Mouse (Mus musculus) stomach, embryonic 14.5 days (tissue): ENCODE measurements around the gene Churc1. TPM values are rescaled to one million over a fixed set of nuclear protein-coding genes. Genes with fewer than 3 reads are reported as not detected.

Source experiments
- ATAC-seq: fragments of 200-750 bp; cut with Nextera tagmentation; 2 replicates; pipeline ENCODE4 v1.8.0; 2017; ENCODE audit warnings: low read depth, moderate TSS enrichment; ENCODE audit not compliant: insufficient number of reproducible peaks, insufficient read depth, low FRiP score
- H3K27ac ChIP-seq: fragments of 300-500 bp; sonication (generic); 2 replicates; pipeline ENCODE4 v1.5.1; 2014; ENCODE audit warnings: mild to moderate bottlenecking, low read length, moderate library complexity, mixed read lengths
- H3K27me3 ChIP-seq: fragments of 300-500 bp; sonication (generic); 2 replicates; pipeline ENCODE4 v1.6.1; 2014; ENCODE audit warnings: low read length, control low read depth, mixed read lengths; ENCODE audit not compliant: control insufficient read depth, insufficient read depth
- H3K36me3 ChIP-seq: fragments of 300-500 bp; sonication (generic); 2 replicates; pipeline ENCODE4 v1.6.1; 2014; ENCODE audit warnings: mild to moderate bottlenecking, control low read depth, low read length, moderate library complexity, mixed read lengths; ENCODE audit not compliant: control insufficient read depth, insufficient read depth
- H3K4me1 ChIP-seq: fragments of 300-500 bp; sonication (generic); 2 replicates; pipeline ENCODE4 v1.6.1; 2014; ENCODE audit warnings: low read length, control low read depth, mixed read lengths; ENCODE audit not compliant: control insufficient read depth, insufficient read depth
- H3K4me2 ChIP-seq: fragments of 300-500 bp; sonication (generic); replicated peaks from 2 replicates; pipeline ENCODE4 v1.6.1; 2014; ENCODE audit warnings: low read depth, low read length, control low read depth
- H3K4me3 ChIP-seq: fragments of 300-500 bp; sonication (generic); 2 replicates; pipeline ENCODE4 v1.5.1; 2014; ENCODE audit warnings: low read depth, low read length, control low read depth
- H3K9ac ChIP-seq: fragments of 300-500 bp; sonication (generic); replicated peaks from 2 replicates; pipeline ENCODE4 v1.6.1; 2014; ENCODE audit warnings: low read depth, mild to moderate bottlenecking, control low read depth, low read length, moderate library complexity, mixed read lengths
- H3K9me3 ChIP-seq: fragments of 300-500 bp; sonication (generic); 2 replicates; pipeline ENCODE4 v1.6.1; 2016; ENCODE audit warnings: low read depth, low read length, control low read depth; ENCODE audit not compliant: control insufficient read depth
- WGBS: fragments of 180-500 bp; shearing (Covaris S2); extraction: QIAGEN DNeasy Blood & Tissue Kit; methylation state at CpG from one replicate; pipeline ENCODE4 v1.1.7; 2014; 5-methylcytosine and 5-hydroxymethylcytosine counted together
- polyA plus RNA-seq: library from polyadenylated mRNA; unstranded; fragments of >200 nt; fragmentation: Nextera tagmentation; extraction: Ambion mirVana; gene quantifications from 2 replicates; pipeline ENCODE4 v1.2.1, GENCODE M21; 2014

Churc1 gene
- polyA plus RNA-seq, 1 experiment from 2014 or later, result 165 TPM

DNA sequence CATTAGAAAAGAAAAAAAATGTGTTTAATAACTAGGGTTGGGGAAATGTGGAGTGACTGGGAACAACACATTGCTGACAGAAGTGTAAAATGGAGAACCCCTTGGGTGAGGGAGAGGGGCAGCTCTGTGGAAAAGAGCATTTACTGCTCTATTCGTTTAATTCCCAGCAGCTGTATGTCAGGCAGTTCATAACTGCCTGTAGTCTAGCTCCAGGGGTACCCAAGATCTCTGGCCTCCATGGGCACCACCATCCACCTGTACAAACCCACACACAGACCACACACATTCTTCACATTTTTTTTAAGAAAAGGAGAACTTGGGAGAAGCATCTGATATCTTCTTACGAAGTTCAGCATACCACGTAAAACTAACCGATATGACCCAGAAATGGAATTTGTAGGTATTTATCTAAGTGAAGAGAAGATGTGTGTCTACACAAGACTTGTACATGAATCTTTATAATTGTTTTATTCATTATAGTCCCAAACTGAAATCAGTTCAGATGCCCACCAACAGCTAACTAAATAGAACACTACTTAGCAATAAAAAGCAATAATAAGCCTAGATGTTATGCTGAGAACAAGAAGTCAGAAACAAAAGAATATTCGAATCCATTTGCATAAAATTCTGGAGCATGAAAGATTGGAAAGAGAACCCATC is 5.6 kb downstream of the Churc1 start:
- Histone ChIP-seq H3K4me1 (peaks cover 4% of the 10 kb centered on the region), H3K27me3 (no peaks in the 10 kb centered on the region), H3K9ac (no peak overlapping the region), H3K36me3 (no peaks in the 10 kb centered on the region), H3K27ac (no peak overlapping the region), H3K4me3 (no peak overlapping the region), H3K4me2 (no peak overlapping the region), H3K9me3 (no peaks in the 10 kb centered on the region)
- ATAC-seq, result no peak
- 87% methylated on average over 5 of the region's 5 CpGs for WGBS

GRCm38 (mm10) chr12:76771540-76771939 is 6.2 kb downstream of the Churc1 start:
- no peak overlapping the region for H3K4me2 ChIP-seq
- H3K4me1 ChIP-seq, result no peaks in the 10 kb centered on the region; the same call in 1 of the 2 replicates
- H3K4me3 ChIP-seq, result no peak overlapping the region
- H3K9me3 ChIP-seq, result no peaks in the 10 kb centered on the region
- 85% methylated on average over 5 of the region's 5 CpGs for WGBS
- no peaks in the 10 kb centered on the region for H3K27me3 ChIP-seq
- H3K27ac ChIP-seq, result no peak overlapping the region
- ATAC-seq, result no peak
- H3K36me3 ChIP-seq, result no peaks in the 10 kb centered on the region
- no peak overlapping the region for H3K9ac ChIP-seq

DNA sequence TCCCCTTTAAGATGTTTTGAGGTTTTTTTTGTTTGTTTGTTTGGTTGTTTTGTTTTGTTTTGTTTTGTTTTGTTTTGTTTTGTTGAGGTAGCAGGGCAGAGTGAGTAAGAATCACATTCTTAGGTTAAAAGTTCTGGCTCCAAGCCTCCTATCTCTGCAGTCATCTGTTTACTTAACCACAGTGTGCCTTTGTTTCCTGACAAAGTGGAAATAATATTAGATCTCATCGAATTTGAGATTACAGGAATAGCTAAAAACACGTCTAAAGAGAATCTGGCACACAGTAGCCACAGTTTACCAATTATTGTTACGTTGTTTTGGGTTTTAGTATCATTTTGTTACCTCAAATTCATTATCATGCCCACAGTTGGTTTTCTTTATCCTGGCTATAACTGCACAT is 9.3 kb downstream of the Churc1 start:
- Histone ChIP-seq H3K9ac (no peak overlapping the region), H3K4me1 (no peaks in the 10 kb centered on the region), H3K36me3 (no peaks in the 10 kb centered on the region), H3K9me3 (no peaks in the 10 kb centered on the region), H3K4me3 (no peak overlapping the region), H3K4me2 (no peak overlapping the region), H3K27me3 (no peaks in the 10 kb centered on the region), H3K27ac (no peak overlapping the region)
- 74% methylated on average over 3 of the region's 3 CpGs for WGBS
- no peak for ATAC-seq

DNA sequence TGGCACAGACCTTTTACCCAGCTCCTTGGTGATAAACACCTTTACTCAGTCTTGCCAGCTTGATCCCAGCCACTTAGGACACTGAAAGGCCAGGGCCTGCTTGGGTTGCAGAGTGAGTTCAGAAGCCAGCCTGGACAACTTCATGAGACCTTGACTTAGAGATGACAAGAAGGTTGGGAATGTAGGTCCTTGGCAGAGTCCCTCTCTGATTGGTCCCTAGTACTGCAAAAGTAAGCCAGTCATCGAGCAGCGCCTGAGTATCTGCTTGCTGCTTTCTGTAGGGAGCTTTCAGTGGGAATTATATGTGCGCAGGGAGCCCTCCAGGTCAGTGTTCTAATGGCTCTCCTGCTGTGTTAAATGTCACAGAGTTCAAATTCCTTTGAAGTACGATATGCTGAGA is 9.8 kb downstream of the Churc1 start:
- no peaks in the 10 kb centered on the region for H3K27me3 ChIP-seq
- no peaks in the 10 kb centered on the region for H3K9me3 ChIP-seq
- H3K4me1 ChIP-seq, result no peaks in the 10 kb centered on the region
- WGBS, result 70% methylated on average over 4 of the region's 4 CpGs
- H3K27ac ChIP-seq, result no peak overlapping the region
- H3K36me3 ChIP-seq, result no peaks in the 10 kb centered on the region
- H3K9ac ChIP-seq, result no peak overlapping the region
- H3K4me2 ChIP-seq, result no peak overlapping the region
- H3K4me3 ChIP-seq, result no peak overlapping the region
- no peak for ATAC-seq

- no peak overlapping the region for H3K4me2 ChIP-seq
- no peak overlapping the region for H3K4me3 ChIP-seq
- no peaks in the 10 kb centered on the region for H3K36me3 ChIP-seq
- H3K27ac ChIP-seq, result no peak overlapping the region
- no peaks in the 10 kb centered on the region for H3K27me3 ChIP-seq
- H3K9me3 ChIP-seq, result no peaks in the 10 kb centered on the region
- 80% methylated on average over 5 of the region's 5 CpGs for WGBS
- no peak overlapping the region for H3K9ac ChIP-seq
- H3K4me1 ChIP-seq, result no peaks in the 10 kb centered on the region
- ATAC-seq, result no peak
Measured at GRCm38 (mm10) chr12:76776898-76777297, 11.6 kb downstream of the Churc1 start.

GRCm38 (mm10) chr12:76777845-76778244 is 12.5 kb downstream of the Churc1 start:
- Histone ChIP-seq H3K9me3 (no peaks in the 10 kb centered on the region), H3K4me3 (no peak overlapping the region), H3K27ac (no peak overlapping the region), H3K4me1 (no peaks in the 10 kb centered on the region), H3K36me3 (no peaks in the 10 kb centered on the region), H3K27me3 (no peaks in the 10 kb centered on the region), H3K4me2 (no peak overlapping the region), H3K9ac (no peak overlapping the region)
- no peak for ATAC-seq

DNA sequence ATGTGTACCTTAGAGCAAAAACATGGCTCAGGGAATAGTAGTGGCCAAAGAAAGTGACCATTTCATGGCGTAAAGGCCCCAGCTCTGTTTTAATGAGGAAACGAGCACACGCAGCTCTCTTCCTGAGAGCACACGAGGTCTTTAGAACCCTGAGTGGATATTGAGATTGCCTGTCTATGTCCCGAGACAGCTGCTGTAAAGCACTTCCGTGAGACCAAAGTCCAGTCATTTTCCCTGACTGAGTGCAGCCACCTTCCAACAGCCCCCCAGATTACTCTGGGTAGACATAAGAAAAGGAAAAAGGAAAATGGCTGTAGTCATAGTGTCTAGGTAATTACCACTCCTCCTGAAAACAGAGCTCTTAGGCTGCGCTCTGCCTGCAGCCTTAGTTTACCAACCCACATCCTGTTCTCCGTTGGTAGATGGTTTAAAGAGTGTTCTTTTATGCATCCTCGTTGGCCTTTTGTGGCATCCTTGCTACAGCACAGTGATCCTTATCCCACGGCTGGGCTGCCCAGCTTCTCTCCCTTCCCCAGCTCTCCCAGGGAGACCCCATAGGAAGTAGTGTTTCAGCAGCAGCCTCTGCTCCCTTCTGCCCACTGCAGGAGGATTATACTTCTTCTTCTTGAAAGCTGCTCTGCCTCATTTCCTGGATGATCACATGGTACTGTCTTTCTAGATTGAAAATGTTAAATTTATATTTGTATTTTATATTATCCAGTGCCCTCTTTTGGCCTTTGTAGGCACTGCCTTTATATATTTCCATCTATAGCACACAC is 13.2 kb downstream of the Churc1 start:
- Histone ChIP-seq H3K4me3 (no peak overlapping the region), H3K36me3 (no peaks in the 10 kb centered on the region), H3K4me1 (no peaks in the 10 kb centered on the region), H3K27me3 (no peaks in the 10 kb centered on the region), H3K9ac (no peak overlapping the region), H3K4me2 (no peak overlapping the region), H3K27ac (no peak overlapping the region), H3K9me3 (no peaks in the 10 kb centered on the region)
- no peak for ATAC-seq
- 89% methylated on average over 10 of the region's 10 CpGs for WGBS

DNA sequence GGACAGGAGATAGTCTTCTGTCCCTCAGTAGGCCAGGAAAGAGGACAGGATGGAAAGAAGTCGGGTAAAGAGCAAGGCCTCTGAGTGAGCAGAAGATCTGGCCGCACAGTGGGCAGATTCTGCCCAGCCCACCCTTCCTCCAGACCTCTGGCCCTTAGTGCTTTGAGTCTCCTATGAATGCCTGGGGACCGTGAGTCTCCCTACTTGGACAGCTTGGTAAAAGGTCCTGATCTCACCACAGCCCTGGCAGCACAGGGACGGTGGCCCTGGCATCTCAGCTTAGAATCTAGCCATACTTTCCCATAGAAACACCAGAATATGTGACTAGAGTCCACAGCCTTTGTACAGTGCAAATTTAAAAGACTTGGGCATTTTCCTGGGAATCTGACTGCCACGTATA is 14.6 kb downstream of the Churc1 start:
- WGBS, result 91% methylated on average over 5 of the region's 5 CpGs
- Histone ChIP-seq H3K27ac (no peak overlapping the region), H3K36me3 (no peaks in the 10 kb centered on the region), H3K4me3 (no peak overlapping the region), H3K9me3 (no peaks in the 10 kb centered on the region), H3K27me3 (no peaks in the 10 kb centered on the region), H3K9ac (no peak overlapping the region), H3K4me1 (no peaks in the 10 kb centered on the region), H3K4me2 (no peak overlapping the region)
- no peak for ATAC-seq
